Mouse (Mus musculus) brown adipose tissue, adult 24 weeks (tissue): ENCODE measurements around the gene Eif4e2. TPM values are rescaled to one million over a fixed set of nuclear protein-coding genes. Genes with fewer than 3 reads are reported as not detected.

Experiments
- H3K27ac ChIP-seq: fragments of 200-500 bp; replicated peaks from 2 replicates; pipeline ENCODE4 v1.5.1; 2012; ENCODE audit warnings: low read depth, mild to moderate bottlenecking, low read length
- H3K4me1 ChIP-seq: fragments of 200-500 bp; 2 replicates; pipeline ENCODE4 v1.6.1; 2012; ENCODE audit warnings: low read length, mixed read lengths; ENCODE audit not compliant: control insufficient read depth, insufficient read depth, insufficient read length
- H3K4me3 ChIP-seq: fragments of 200-500 bp; 2 replicates; pipeline ENCODE4 v1.5.1; 2012; ENCODE audit warnings: low read depth, mild to moderate bottlenecking, low read length, moderate library complexity; ENCODE audit not compliant: insufficient read depth
- polyA plus RNA-seq: library from polyadenylated mRNA; stranded (reverse); fragments of >200 nt; gene quantifications from 2 replicates; pipeline ENCODE4 v1.2.4, GENCODE M21; 2012; ENCODE audit not compliant: missing spikeins, insufficient read depth, insufficient read length

The Eif4e2 gene
- polyA plus RNA-seq, 1 experiment: 83.0 TPM

DNA sequence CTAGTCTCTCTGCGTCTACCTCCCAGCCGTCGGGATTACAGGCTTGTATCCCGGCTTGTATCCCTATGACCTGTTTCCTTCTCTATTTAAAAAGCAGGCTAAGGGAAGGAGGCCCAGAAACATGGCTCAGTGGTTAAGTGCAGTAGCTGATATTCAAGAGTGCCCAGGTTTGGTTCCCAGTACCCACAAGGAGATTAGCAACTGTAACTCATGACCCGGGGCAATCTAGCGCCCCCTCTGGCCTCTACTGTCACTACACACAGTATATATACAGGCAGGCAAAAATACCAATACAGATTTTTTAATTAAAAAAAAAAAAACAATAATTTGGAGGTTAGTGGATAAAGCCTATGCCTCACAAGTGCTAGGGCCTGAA, 68.7 kb downstream of the Eif4e2 start:
- H3K4me1 ChIP-seq: no peaks in the 10 kb centered on the region
- H3K4me3 ChIP-seq: no peak overlapping the region

DNA sequence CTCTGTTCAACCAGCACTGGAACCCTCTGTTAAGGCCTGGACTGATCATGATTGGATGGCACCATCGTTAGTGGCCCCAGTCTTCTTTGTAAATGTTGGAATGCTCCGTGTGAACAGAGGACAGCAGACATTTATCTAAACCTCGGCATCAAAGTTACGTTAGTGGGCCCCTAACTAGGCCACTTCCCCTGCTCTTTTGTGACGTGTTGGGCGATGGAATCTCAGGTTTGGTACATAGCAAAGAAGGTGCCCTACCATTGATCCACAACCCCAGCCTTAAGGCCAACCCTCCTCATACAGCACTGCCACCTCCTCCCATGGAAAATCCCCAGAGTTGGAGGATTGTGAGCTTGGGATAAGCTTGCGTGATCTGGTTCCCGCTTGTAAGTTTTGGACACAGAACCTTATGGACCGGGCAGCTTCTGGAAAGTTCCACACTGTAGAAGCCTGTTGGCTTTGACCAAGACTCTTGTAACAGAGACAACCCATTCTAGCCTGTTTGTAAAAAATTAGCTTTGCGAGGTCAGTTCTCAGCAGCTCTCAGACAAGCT, 69.8 kb downstream of the Eif4e2 start:
- H3K4me1 ChIP-seq: no peaks in the 10 kb centered on the region
- no peak overlapping the region for H3K27ac ChIP-seq
- H3K4me3 ChIP-seq: no peak overlapping the region

More for the DNA sequence above, 68.7 kb downstream of the Eif4e2 start:
- no peak overlapping the region for H3K27ac ChIP-seq

DNA sequence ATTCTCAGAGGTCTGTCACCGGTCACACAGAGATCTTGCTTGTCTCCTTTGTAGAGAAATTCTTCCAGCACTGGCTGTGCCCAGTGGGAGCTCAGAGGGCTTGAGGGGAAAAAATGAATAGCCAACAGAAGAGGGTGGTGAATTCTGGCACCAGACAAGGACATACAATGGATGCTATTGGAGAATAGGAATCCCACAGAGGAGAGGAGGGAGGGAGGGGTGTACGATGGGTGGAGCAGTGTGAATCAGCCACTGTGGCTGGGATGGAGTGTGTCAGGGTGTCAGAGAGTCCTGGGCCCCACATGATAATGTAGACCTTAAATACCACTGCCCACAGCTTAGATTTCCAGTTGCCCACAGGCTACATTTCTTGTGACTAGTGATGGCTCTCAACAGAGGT, 73.4 kb downstream of the Eif4e2 start:
- Histone ChIP-seq H3K27ac (no peak overlapping the region), H3K4me3 (no peak overlapping the region)

More for the DNA sequence above, 73.4 kb downstream of the Eif4e2 start:
- H3K4me1 ChIP-seq: no peaks in the 10 kb centered on the region

Other genes with a start within 250 kb of the Eif4e2 start
- gene Alppl2, start 124.0 kb upstream of the Eif4e2 start, polyA plus RNA-seq: not detected in 2 replicates
- not detected in 2 replicates for gene Alpi, start 112.3 kb upstream of the Eif4e2 start, polyA plus RNA-seq
- not detected in 2 replicates for gene Akp3, start 88.9 kb upstream of the Eif4e2 start, polyA plus RNA-seq
- gene Ecel1, start 57.4 kb upstream of the Eif4e2 start, polyA plus RNA-seq: not detected in 2 replicates
- gene Prss56, start 30.6 kb upstream of the Eif4e2 start, polyA plus RNA-seq: not detected in 2 replicates
- gene Chrnd, start 23.3 kb upstream of the Eif4e2 start, polyA plus RNA-seq: not detected in 2 replicates
- gene Chrng, start 9.3 kb upstream of the Eif4e2 start, polyA plus RNA-seq: not detected in 2 replicates
- gene Efhd1, start 50.4 kb downstream of the Eif4e2 start, polyA plus RNA-seq: 3.3 and 10.2 TPM in 2 replicates
- 25.6 and 32.1 TPM in 2 replicates for gene Gigyf2, start 113.1 kb downstream of the Eif4e2 start, polyA plus RNA-seq
- gene Kcnj13, start 180.8 kb downstream of the Eif4e2 start, polyA plus RNA-seq: not detected in 2 replicates